Mouse (Mus musculus) intestine, postnatal 0 days (tissue): ENCODE results near the gene Epha3. TPM values are rescaled to one million over a fixed set of nuclear protein-coding genes. Genes with fewer than 3 reads are reported as not detected.

ENCODE experiments used
- ATAC-seq: fragments of 200-750 bp; cut with Nextera tagmentation; 2 replicates; pipeline ENCODE4 v1.8.0; 2017; ENCODE audit warnings: mild to moderate bottlenecking, moderate TSS enrichment, moderate library complexity
- H3K27ac ChIP-seq: fragments of 300-500 bp; sonication (generic); 2 replicates; pipeline ENCODE4 v1.5.1; 2014; ENCODE audit warnings: mild to moderate bottlenecking, low read depth, low read length, moderate library complexity
- H3K27me3 ChIP-seq: fragments of 300-500 bp; sonication (generic); replicated peaks from 2 replicates; pipeline ENCODE4 v1.6.1; 2014; ENCODE audit warnings: low read length, mixed read lengths; ENCODE audit not compliant: control insufficient read depth, insufficient read depth
- H3K36me3 ChIP-seq: fragments of 300-500 bp; sonication (generic); 2 replicates; pipeline ENCODE4 v1.6.1; 2014; ENCODE audit warnings: mild to moderate bottlenecking, moderate library complexity; ENCODE audit not compliant: control insufficient read depth, insufficient read depth
- H3K4me1 ChIP-seq: fragments of 300-500 bp; sonication (generic); replicated peaks from 2 replicates; pipeline ENCODE4 v1.6.1; 2014; ENCODE audit warnings: antibody characterized with exemption, low read length, mixed read lengths; ENCODE audit not compliant: control insufficient read depth, insufficient read depth
- H3K4me2 ChIP-seq: fragments of 300-500 bp; sonication (generic); replicated peaks from 2 replicates; pipeline ENCODE4 v1.6.1; 2014; ENCODE audit warnings: low read depth, mild to moderate bottlenecking, moderate library complexity
- H3K4me3 ChIP-seq: fragments of 300-500 bp; sonication (generic); 2 replicates; pipeline ENCODE4 v1.5.1; 2014; ENCODE audit warnings: low read depth, low read length
- H3K9ac ChIP-seq: fragments of 300-500 bp; sonication (generic); 2 replicates; pipeline ENCODE4 v1.6.1; 2014; ENCODE audit warnings: mild to moderate bottlenecking, low read depth, low read length
- H3K9me3 ChIP-seq: fragments of 300-500 bp; sonication (generic); 2 replicates; pipeline ENCODE4 v1.6.1; 2016; ENCODE audit warnings: mixed run types; ENCODE audit not compliant: control insufficient read depth
- CTCF ChIP-seq: sonication (generic); IDR thresholded peaks from 2 replicates; pipeline ENCODE4 v1.5.1; 2016; ENCODE audit warnings: low read depth, mild to moderate bottlenecking, control low read depth, antibody characterized with exemption, moderate library complexity
- WGBS: fragments of 180-500 bp; shearing (Covaris S2); extraction: QIAGEN DNeasy Blood & Tissue Kit; methylation state at CpG from one replicate; pipeline ENCODE4 v1.1.7; 2014; 5-methylcytosine and 5-hydroxymethylcytosine counted together
- polyA plus RNA-seq: library from polyadenylated mRNA; unstranded; fragments of >200 nt; fragmentation: Nextera tagmentation; extraction: Ambion mirVana; gene quantifications from 2 replicates; pipeline ENCODE4 v1.2.1, GENCODE M21; 2015

Epha3 gene
- polyA plus RNA-seq, 1 experiment from 2014 or later = 2.3 TPM

DNA sequence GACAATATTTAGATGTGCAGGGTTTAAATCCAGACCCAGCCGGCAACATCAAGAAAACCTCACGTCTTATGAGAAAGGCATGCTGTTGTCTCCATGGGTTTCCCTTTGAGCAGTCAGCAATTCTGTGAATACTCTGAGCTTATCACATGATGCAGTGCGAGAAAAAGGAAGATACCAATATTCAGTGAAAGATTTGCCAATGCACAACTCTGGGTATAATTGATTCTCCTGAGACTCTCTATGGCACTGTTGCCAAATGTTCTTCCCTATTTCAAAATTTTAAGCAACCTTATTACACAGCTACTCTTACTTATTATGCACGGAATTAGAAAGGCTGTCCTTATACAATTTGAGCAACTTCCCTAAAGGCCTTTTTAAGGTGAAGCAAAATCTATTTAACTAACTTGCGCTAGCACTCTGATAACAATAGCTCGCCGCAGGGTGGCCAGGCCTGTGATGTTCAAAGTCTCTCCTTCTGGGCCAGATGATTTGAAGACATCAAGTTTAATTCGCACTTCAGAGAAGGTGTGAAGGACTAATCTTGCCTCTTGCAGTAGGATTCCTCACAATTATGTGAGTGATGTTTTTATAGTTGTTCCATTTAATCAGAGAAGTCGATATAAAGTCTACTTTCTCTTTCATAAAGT lies 120.6 kb downstream of the Epha3 start:
- TF ChIP-seq CTCF = no peak
- Histone ChIP-seq H3K27ac (no peak overlapping the region), H3K9me3 (no peaks in the 10 kb centered on the region), H3K9ac (no peak overlapping the region), H3K4me2 (no peak overlapping the region), H3K4me1 (no peaks in the 10 kb centered on the region), H3K36me3 (no peaks in the 10 kb centered on the region), H3K4me3 (no peak overlapping the region), H3K27me3 (no peaks in the 10 kb centered on the region)
- ATAC-seq = no peak
- WGBS = 65% methylated on average over 9 of the region's 9 CpGs

DNA sequence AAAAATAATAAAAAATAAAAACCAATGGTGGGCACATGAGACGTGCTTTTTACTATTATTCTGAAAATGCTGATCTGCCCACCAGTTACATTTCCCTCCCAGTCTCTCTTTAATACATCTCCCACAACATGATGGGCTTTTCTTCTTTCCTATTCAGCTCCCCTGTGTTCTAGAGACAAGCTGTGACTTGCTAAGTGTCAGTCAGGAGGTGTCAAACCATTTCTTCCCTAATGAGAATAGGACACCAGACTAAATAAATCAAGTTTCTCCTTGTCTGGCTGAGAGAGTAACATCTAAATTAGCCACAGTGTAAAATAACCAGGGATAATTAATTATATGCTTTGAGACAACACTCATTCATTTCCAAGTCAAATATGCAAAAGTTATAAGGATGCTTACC lies 144.7 kb downstream of the Epha3 start:
- Histone ChIP-seq H3K36me3 (no peaks in the 10 kb centered on the region), H3K27me3 (no peaks in the 10 kb centered on the region), H3K4me2 (no peak overlapping the region), H3K4me1 (no peaks in the 10 kb centered on the region), H3K4me3 (no peak overlapping the region), H3K9ac (no peak overlapping the region), H3K9me3 (no peaks in the 10 kb centered on the region), H3K27ac (no peak overlapping the region)
- WGBS = 86% methylated on average over 1 of the region's 1 CpGs
- no peak for TF ChIP-seq CTCF
- no peak for ATAC-seq

DNA sequence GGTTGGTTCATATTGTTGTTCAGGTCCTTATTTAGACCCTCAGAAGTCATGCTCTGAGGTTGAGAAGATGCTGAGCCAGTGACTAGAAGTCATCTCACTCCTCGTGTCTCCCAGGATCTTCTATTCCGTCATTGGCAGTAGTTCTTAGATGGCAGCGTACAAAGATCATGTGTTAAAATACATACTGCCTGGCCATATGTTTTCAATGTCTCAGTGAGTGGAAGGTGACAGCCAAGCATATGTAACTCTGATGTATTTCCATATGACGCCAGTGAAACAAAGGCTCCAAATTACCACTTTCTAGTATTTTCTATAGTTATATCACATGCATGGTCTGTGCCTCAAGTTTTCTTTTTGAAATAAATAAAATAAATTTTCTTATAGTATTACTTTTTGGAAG lies 146.7 kb downstream of the Epha3 start:
- Histone ChIP-seq H3K27ac (no peak overlapping the region), H3K9me3 (no peaks in the 10 kb centered on the region), H3K27me3 (no peaks in the 10 kb centered on the region), H3K4me3 (no peak overlapping the region), H3K9ac (no peak overlapping the region), H3K36me3 (no peaks in the 10 kb centered on the region), H3K4me1 (no peaks in the 10 kb centered on the region), H3K4me2 (no peak overlapping the region)
- no peak for TF ChIP-seq CTCF
- no peak for ATAC-seq
- 92% methylated on average over 4 of the region's 4 CpGs for WGBS

DNA sequence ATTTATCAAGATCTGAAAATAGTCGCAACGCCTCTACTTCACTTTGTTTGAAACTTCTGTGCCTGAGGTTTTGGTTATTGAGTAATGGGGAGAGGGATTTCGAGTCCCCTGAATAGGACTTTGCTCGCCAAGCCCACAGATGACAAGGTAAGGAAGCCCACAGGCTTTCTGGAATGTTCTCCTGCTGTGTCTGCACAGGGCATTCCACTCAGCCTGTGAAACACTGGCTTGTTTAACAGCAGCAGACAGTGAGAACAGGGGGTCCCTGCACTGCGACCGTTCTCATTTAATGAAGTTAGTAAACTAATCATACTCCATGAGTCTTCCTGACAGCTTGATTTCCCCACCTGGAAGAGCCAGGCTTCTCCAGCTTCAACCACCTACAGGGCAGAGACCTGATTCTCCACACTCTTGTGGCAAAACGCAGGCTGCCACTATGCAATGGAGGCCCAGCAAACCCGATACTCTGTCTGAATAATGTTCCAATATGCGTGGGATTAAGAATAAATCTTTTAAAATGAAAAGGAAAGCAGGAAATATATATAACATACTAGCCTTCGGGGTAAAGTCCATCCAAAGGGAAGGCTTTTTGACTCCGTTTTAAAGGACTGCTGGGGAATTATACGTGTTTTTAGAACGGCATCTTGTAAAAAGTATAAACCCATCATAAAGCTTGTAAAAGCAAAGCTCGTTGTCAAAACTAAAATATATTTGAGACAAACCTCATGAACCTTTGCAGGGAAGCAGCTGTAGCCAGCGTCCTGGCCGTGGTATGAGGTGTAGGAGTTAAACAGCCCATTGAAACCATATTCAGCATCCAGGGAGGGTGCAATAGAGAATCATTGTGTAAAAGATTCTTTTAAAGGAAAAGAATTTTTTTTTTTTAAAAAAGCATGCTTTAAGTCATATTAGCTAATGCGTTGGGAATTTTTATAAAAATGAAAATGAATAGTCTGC lies 156.8 kb downstream of the Epha3 start:
- 74% methylated on average over 17 of the region's 17 CpGs for WGBS
- Histone ChIP-seq H3K4me2 (no peak overlapping the region), H3K36me3 (no peaks in the 10 kb centered on the region), H3K4me3 (no peak overlapping the region), H3K27me3 (no peaks in the 10 kb centered on the region), H3K27ac (no peak overlapping the region), H3K4me1 (no peaks in the 10 kb centered on the region), H3K9ac (no peak overlapping the region), H3K9me3 (no peaks in the 10 kb centered on the region)
- ATAC-seq = no peak
- TF ChIP-seq CTCF = no peak

DNA sequence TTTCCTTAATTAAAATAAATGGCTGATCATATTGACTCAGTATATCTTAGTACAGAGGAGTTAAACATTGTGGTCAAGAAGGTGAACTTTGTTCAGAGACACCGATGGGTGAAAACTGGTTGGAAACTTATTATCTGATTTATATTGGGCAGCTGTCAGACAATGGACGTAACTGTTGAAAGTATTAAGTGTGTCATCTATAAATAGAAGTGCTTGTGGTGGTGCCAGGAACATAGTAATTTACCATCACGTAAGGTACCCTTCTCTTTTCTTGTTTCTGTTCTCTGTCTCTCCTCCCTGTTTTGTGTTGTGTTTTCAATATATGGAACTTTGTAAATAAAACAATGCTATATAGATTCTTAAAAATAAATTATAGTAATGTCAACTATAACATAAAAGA lies 174.6 kb downstream of the Epha3 start:
- H3K4me2 ChIP-seq = no peak overlapping the region
- H3K9me3 ChIP-seq = no peaks in the 10 kb centered on the region
- no peaks in the 10 kb centered on the region for H3K36me3 ChIP-seq
- WGBS = 40% methylated on average over 3 of the region's 3 CpGs
- H3K4me3 ChIP-seq = no peak overlapping the region
- H3K9ac ChIP-seq = no peak overlapping the region
- no peak for ATAC-seq
- no peaks in the 10 kb centered on the region for H3K27me3 ChIP-seq
- no peak overlapping the region for H3K27ac ChIP-seq
- no peaks in the 10 kb centered on the region for H3K4me1 ChIP-seq
- TF ChIP-seq CTCF = no peak

DNA sequence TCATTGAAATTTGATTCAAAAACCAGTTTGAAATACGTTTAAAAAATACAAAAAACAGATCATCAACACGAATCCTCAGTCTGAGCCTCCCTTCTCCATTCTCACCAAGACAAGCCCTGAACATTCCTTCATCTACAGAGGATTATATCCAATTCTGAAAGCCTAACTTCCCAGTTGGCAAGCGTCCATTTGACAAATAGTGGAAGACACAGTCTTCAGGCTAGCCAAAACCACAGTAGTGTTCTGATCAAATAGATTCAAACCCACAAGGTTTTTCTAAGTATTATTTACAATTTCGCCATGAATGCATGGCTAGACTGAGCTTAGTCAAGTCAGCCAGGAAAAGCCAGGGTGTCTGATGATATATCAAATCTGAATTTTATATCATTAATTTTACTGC lies 179.8 kb downstream of the Epha3 start:
- Histone ChIP-seq H3K27me3 (no peaks in the 10 kb centered on the region), H3K36me3 (no peaks in the 10 kb centered on the region), H3K4me3 (no peak overlapping the region), H3K4me1 (no peaks in the 10 kb centered on the region), H3K9ac (no peak overlapping the region), H3K4me2 (no peak overlapping the region), H3K27ac (no peak overlapping the region), H3K9me3 (no peaks in the 10 kb centered on the region)
- TF ChIP-seq CTCF = no peak
- ATAC-seq = no peak
- WGBS = 79% methylated on average over 4 of the region's 4 CpGs
